Mouse (Mus musculus): ENCODE measurements at regions not wholly inside any gene's neighbourhood (a gene's known extent, or its start where the extent isn't known, plus 50 kb on each side); places are given as distances from the start of the nearest gene placed in this dataset.
"Not testable (repeated sequence)": the region's sequence is repeated elsewhere in the genome, so short reads cannot be mapped to it uniquely, and the experiment has no call there.

- H3K27ac ChIP-seq (replicated peaks) = no peak overlapping the region
- no peaks in the 10 kb centered on the region for H3K27me3 ChIP-seq
- no peaks in the 10 kb centered on the region for H3K36me3 ChIP-seq
- H3K9ac ChIP-seq (replicated peaks) = no peak overlapping the region
- H3K4me3 ChIP-seq = no peak overlapping the region
- no peak overlapping the region for H3K4me2 ChIP-seq (replicated peaks)
- no peak for ATAC-seq (replicated peaks)
- 85% methylated on average over 6 of the region's 6 CpGs for WGBS
- H3K9me3 ChIP-seq = no peaks in the 10 kb centered on the region
- H3K4me1 ChIP-seq = no peaks in the 10 kb centered on the region
Measured at GRCm38 (mm10) chr6:144910392-144910791, 128.6 kb upstream of the Sox5 start.

GRCm38 (mm10) chr6:144908646-144909045, 126.9 kb upstream of the Sox5 start:
- Histone ChIP-seq H3K9me3 (no peaks in the 10 kb centered on the region), H3K9ac (replicated peaks) (no peak overlapping the region), H3K4me1 (no peaks in the 10 kb centered on the region), H3K4me2 (replicated peaks) (no peak overlapping the region), H3K36me3 (no peaks in the 10 kb centered on the region), H3K4me3 (no peak overlapping the region), H3K27me3 (no peaks in the 10 kb centered on the region), H3K27ac (replicated peaks) (no peak overlapping the region)
- ATAC-seq (replicated peaks) = no peak
- 94% methylated on average over 11 of the region's 11 CpGs for WGBS

GRCm38 (mm10) chr6:144903156-144903555, 121.4 kb upstream of the Sox5 start:
- H3K27ac ChIP-seq (replicated peaks) = no peak overlapping the region
- H3K27me3 ChIP-seq = no peaks in the 10 kb centered on the region
- ATAC-seq (replicated peaks) = no peak
- no peak overlapping the region for H3K4me2 ChIP-seq (replicated peaks)
- H3K9ac ChIP-seq (replicated peaks) = no peak overlapping the region
- no peaks in the 10 kb centered on the region for H3K9me3 ChIP-seq
- no peaks in the 10 kb centered on the region for H3K36me3 ChIP-seq
- 73% methylated on average over 10 of the region's 10 CpGs for WGBS
- peaks cover 5% of the 10 kb centered on the region; the same call in 1 of the 2 replicates for H3K4me1 ChIP-seq
- no peak overlapping the region for H3K4me3 ChIP-seq

GRCm38 (mm10) chr6:144902267-144902995, 120.7 kb upstream of the Sox5 start:
- H3K27me3 ChIP-seq = no peaks in the 10 kb centered on the region
- no peak overlapping the region for H3K4me2 ChIP-seq (replicated peaks)
- peaks cover 5% of the 10 kb centered on the region; the same call in 1 of the 2 replicates for H3K4me1 ChIP-seq
- no peak for ATAC-seq (replicated peaks)
- no peak overlapping the region for H3K4me3 ChIP-seq
- no peak overlapping the region for H3K27ac ChIP-seq (replicated peaks)
- H3K9ac ChIP-seq (replicated peaks) = no peak overlapping the region
- WGBS = 73% methylated on average over 20 of the region's 20 CpGs
- no peaks in the 10 kb centered on the region for H3K9me3 ChIP-seq
- H3K36me3 ChIP-seq = no peaks in the 10 kb centered on the region

GRCm38 (mm10) chr6:144901825-144902224, 120.0 kb upstream of the Sox5 start:
- Histone ChIP-seq H3K27ac (replicated peaks) (no peak overlapping the region), H3K27me3 (no peaks in the 10 kb centered on the region), H3K9me3 (no peaks in the 10 kb centered on the region), H3K36me3 (no peaks in the 10 kb centered on the region), H3K9ac (replicated peaks) (no peak overlapping the region), H3K4me3 (no peak overlapping the region), H3K4me2 (replicated peaks) (no peak overlapping the region), H3K4me1 (peaks cover 5% of the 10 kb centered on the region; the same call in 1 of the 2 replicates)
- ATAC-seq (replicated peaks) = no peak
- 75% methylated on average over 9 of the region's 9 CpGs for WGBS

GRCm38 (mm10) chr6:144900858-144901257, 119.1 kb upstream of the Sox5 start:
- H3K4me2 ChIP-seq (replicated peaks); H3K4me3 ChIP-seq; H3K36me3 ChIP-seq; H3K27me3 ChIP-seq; H3K9me3 ChIP-seq; H3K9ac ChIP-seq (replicated peaks); H3K4me1 ChIP-seq; H3K27ac ChIP-seq (replicated peaks); ATAC-seq (replicated peaks): not testable (repeated sequence)
- 89% methylated on average over 7 of the region's 7 CpGs for WGBS

GRCm38 (mm10) chr6:144897526-144897925, 115.7 kb upstream of the Sox5 start:
- H3K4me1 ChIP-seq = peaks cover 5% of the 10 kb centered on the region; the same call in 1 of the 2 replicates
- H3K27ac ChIP-seq (replicated peaks) = no peak overlapping the region
- H3K9me3 ChIP-seq = no peaks in the 10 kb centered on the region
- H3K9ac ChIP-seq (replicated peaks) = no peak overlapping the region
- 83% methylated on average over 3 of the region's 3 CpGs for whole genome bisulfite sequencing
- H3K4me3 ChIP-seq = no peak overlapping the region
- no peaks in the 10 kb centered on the region for H3K36me3 ChIP-seq
- H3K4me2 ChIP-seq (replicated peaks) = no peak overlapping the region
- no peaks in the 10 kb centered on the region for H3K27me3 ChIP-seq
- ATAC-seq (replicated peaks) = no peak

- Histone ChIP-seq H3K9me3 (no peaks in the 10 kb centered on the region), H3K4me2 (replicated peaks) (no peak overlapping the region), H3K4me1 (no peaks in the 10 kb centered on the region), H3K4me3 (no peak overlapping the region), H3K9ac (replicated peaks) (no peak overlapping the region), H3K27ac (replicated peaks) (no peak overlapping the region), H3K36me3 (no peaks in the 10 kb centered on the region), H3K27me3 (no peaks in the 10 kb centered on the region)
- ATAC-seq (replicated peaks) = no peak
- WGBS = 59% methylated on average over 2 of the region's 2 CpGs
Measured at GRCm38 (mm10) chr6:144890914-144891313, 109.1 kb upstream of the Sox5 start.

GRCm38 (mm10) chr6:144890166-144890565, 108.4 kb upstream of the Sox5 start:
- H3K27me3 ChIP-seq = no peaks in the 10 kb centered on the region
- no peaks in the 10 kb centered on the region for H3K36me3 ChIP-seq
- no peak overlapping the region for H3K4me3 ChIP-seq
- H3K4me2 ChIP-seq (replicated peaks) = no peak overlapping the region
- H3K9me3 ChIP-seq = no peaks in the 10 kb centered on the region
- ATAC-seq (replicated peaks) = no peak
- 52% methylated on average over 8 of the region's 8 CpGs for WGBS
- no peaks in the 10 kb centered on the region for H3K4me1 ChIP-seq
- H3K9ac ChIP-seq (replicated peaks) = no peak overlapping the region
- no peak overlapping the region for H3K27ac ChIP-seq (replicated peaks)

GRCm38 (mm10) chr6:144883117-144883516, 101.3 kb upstream of the Sox5 start:
- Histone ChIP-seq H3K9ac (replicated peaks) (no peak overlapping the region), H3K9me3 (no peaks in the 10 kb centered on the region), H3K4me2 (replicated peaks) (no peak overlapping the region), H3K4me1 (no peaks in the 10 kb centered on the region), H3K27ac (replicated peaks) (no peak overlapping the region), H3K4me3 (no peak overlapping the region), H3K27me3 (no peaks in the 10 kb centered on the region), H3K36me3 (no peaks in the 10 kb centered on the region)
- WGBS = 44% methylated on average over 4 of the region's 4 CpGs
- no peak for ATAC-seq (replicated peaks)

- H3K27ac ChIP-seq (replicated peaks) = no peak overlapping the region; the same call in 1 of the 2 replicates
- WGBS = 44% methylated on average over 10 of the region's 10 CpGs
- peak; percentile 69; the same call in 1 of the 2 replicates for ATAC-seq (replicated peaks)
- no peaks in the 10 kb centered on the region for H3K27me3 ChIP-seq
- H3K4me3 ChIP-seq = no peak overlapping the region
- no peak overlapping the region for H3K4me2 ChIP-seq (replicated peaks)
- H3K9me3 ChIP-seq = no peaks in the 10 kb centered on the region
- H3K4me1 ChIP-seq = peaks cover 12% of the 10 kb centered on the region
- H3K36me3 ChIP-seq = no peaks in the 10 kb centered on the region
- H3K9ac ChIP-seq (replicated peaks) = no peak overlapping the region
Measured at GRCm38 (mm10) chr6:144880098-144880497, 98.3 kb upstream of the Sox5 start.

GRCm38 (mm10) chr6:144876758-144877157, 95.0 kb upstream of the Sox5 start:
- Histone ChIP-seq H3K27me3 (no peaks in the 10 kb centered on the region), H3K36me3 (no peaks in the 10 kb centered on the region), H3K4me1 (peaks cover 12% of the 10 kb centered on the region), H3K4me2 (replicated peaks) (peak overlapping the region; percentile 38), H3K4me3 (peak overlapping the region; percentile 19; the same call in 1 of the 2 replicates), H3K27ac (replicated peaks) (no peak overlapping the region), H3K9ac (replicated peaks) (no peak overlapping the region; the same call in 1 of the 2 replicates), H3K9me3 (no peaks in the 10 kb centered on the region)
- 0 out of 2 replicates have a peak, but pooled peaks have one; percentile 41 for ATAC-seq (replicated peaks)
- WGBS = 14% methylated on average over 12 of the region's 12 CpGs

- H3K27ac ChIP-seq (replicated peaks) = no peak overlapping the region
- no peak overlapping the region for H3K4me3 ChIP-seq
- no peaks in the 10 kb centered on the region for H3K36me3 ChIP-seq
- H3K9me3 ChIP-seq = no peaks in the 10 kb centered on the region
- H3K4me1 ChIP-seq = peaks cover 12% of the 10 kb centered on the region
- H3K27me3 ChIP-seq = no peaks in the 10 kb centered on the region
- no peak overlapping the region for H3K9ac ChIP-seq (replicated peaks)
- no peak overlapping the region for H3K4me2 ChIP-seq (replicated peaks)
- ATAC-seq (replicated peaks) = no peak; the same call in 1 of the 2 replicates
- WGBS = 66% methylated on average over 9 of the region's 9 CpGs
Measured at GRCm38 (mm10) chr6:144875862-144876261, 94.1 kb upstream of the Sox5 start.
